Mouse (Mus musculus): ENCODE results near the gene Plpp4.

The Plpp4 gene

DNA sequence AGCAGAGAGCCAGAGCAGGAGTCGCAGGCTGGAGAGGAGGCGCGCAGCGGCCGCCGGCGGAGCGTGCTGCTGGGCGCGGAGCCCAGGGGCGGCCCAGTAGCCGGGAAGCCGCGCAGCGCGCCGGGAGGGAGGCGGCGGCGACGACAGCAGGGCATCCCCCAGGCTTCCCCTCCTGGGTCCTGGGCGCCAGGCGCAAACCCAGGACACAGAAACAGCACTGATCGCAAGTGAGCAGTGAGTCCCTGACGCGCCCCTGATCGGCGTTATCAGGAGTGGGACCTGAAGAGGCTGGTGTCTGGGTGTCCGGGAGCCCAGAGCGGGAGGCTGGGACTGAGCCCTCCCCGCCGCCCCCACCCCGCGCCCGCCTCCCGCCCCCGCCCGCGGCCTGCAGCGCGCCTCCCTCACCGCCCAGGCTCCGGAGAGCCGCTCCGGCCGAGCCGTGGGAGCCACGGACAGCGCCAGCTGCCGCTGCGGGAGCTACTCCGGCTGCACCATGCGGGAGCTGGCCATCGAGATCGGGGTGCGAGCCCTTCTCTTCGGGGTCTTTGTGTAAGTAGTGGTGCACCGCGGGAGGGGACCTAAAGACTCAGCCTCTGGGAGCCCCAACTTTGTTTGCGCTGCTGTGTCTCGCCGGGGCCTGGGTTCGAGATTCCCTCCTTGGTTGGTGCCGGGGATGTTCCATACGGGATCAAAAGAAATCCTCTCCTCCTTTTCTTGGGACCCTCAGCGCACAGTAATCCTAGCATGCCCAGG, at the start of gene Plpp4:
Plpp4 (plus strand) TSS at position 411 of the 753 bp plus-strand sequence.
- in situ Hi-C loops (cut with MboI; ENCODE audit: low sequenced_read_pairs): no loop called here

DNA sequence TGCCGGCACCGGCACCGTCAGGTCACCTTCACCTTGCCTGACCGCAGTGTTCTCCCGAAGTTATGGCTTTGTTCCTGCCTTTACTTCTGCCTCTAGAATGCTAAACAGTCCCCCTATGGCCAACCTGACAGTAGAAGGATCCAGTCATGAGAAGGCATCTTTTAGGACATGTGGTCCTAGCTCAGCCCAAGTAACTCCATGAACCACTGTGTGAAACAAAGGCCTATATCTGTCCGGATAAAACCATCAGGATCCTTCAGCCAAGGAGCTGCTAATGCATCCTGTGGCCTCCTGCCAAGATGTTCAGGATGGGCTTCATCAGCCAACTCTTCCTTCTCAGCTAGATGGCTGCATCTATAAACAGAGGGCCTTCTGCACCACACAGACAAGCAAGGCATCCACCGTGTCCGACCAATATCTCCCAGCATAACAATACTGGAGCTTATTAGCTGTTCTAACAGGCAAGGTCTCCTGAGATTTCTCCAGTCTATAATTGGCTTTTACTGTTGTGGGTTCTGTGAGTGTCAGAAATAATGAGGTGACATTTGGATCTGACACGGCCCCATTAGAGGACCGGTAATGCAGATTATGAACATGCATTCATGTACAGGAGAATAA, 40.8 kb upstream of the Plpp4 start:
- in situ Hi-C loops (cut with MboI; ENCODE audit: low sequenced_read_pairs): no loop called here

DNA sequence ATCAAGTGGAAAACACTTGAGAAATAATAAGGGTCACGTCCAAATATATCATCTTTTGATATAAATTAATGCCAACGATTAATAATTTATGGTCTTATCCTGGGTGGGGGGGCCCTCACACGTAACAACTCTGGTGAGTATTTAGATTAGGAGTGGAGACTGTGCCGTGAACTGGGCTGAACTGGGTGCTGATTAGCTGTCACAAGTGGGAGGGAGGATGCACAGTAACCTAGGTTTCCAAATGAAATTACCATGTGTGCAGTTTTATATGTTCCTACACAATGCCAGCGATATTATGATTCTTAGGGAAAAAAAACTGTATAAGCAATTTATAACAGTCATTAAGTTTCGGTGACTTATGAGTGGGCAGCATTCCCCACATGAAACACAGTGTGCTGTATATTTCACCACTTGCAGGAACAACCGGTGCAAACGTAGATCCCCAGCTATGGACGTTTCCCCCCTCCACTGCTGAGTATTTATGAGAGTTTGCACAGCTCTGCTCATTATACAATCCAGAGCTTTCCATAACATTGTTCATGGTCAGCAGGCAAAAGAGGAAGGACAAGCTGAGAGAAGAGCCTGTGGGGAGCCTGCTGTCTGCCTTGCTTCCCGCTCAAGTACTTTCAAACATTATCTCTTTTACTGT, 40.2 kb upstream of the Plpp4 start:
- in situ Hi-C loops (cut with MboI; ENCODE audit: low sequenced_read_pairs): no loop called here

DNA sequence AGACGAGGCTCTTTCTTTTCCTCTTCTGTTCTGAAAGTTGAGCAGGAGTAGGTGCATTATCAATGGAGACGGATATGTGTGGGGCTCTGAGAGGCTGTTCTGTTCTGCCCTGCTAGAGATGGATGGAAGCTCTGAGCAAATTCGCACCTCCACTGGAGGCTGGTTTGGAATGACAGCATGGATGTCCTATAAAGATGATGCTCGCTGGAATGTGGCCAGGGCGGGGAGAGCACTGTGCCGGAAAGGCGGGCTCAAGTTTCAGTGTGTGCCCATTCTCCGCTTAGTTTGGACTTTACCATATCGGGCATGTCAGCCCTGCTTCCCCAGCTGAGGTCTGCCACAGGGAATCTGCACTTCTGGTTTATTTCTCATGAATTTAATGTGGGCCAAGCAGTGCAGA, 35.9 kb upstream of the Plpp4 start:
- in situ Hi-C loops (cut with MboI; ENCODE audit: low sequenced_read_pairs): no loop called here

DNA sequence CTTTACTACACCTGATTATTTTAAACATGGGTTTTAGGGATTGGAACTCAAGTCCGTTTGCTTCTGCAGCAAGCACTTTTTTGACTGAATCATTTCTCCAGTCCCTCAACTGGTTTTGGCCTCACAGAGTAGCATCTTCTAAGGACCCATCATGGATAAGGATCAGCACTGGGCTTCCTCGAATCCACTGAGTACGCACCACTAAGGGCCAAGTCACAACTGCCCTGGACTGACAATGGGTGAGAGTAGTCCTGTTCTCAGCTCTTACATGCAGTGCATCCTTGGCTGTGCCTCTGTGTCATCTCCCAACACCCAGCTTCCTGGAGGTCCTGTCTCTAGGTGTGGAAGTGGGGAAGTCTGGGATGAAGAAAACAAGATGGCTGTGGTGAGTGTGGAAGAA, 35.2 kb upstream of the Plpp4 start:
- in situ Hi-C loops (cut with MboI; ENCODE audit: low sequenced_read_pairs): no loop called here

DNA sequence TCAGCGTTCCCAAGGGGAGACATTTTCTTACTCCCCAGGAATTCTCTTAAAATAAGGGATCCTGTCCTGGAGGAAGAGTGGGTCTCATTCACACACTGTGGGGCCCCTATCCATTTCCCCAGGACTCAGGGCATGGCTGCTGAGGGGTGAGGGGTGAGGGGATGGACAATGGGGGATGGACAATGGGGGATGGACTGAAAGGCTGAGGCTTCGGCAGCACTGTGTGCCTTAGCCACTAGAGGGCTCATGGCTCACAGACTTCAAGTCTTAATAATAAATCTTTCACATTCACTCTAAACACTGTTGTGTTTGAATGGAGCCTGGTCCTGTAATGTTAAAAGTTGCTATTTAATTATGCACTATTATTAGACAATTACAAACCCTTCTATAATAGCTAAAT, 21.4 kb upstream of the Plpp4 start:
- in situ Hi-C loops (cut with MboI; ENCODE audit: low sequenced_read_pairs): no loop called here

DNA sequence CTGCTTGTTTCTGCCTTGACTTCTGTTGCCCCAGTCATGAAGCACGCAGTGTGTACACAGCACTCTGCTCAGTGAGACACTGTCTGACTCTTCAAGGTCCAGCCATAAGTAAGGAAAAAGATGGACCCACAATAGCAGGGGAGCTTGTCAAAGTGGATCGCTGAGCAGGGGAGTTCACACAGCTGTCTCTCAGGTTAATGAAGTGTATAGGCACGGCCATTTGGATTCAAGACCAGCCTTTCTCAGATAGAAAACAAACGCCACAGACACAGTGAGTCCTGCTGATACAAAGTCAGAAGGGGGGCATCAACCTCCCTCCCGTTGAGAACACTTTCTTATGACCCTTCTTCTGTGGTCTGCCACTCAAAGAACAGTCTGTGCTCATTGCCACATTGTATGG, 20.8 kb upstream of the Plpp4 start:
- in situ Hi-C loops (cut with MboI; ENCODE audit: low sequenced_read_pairs): no loop called here

DNA sequence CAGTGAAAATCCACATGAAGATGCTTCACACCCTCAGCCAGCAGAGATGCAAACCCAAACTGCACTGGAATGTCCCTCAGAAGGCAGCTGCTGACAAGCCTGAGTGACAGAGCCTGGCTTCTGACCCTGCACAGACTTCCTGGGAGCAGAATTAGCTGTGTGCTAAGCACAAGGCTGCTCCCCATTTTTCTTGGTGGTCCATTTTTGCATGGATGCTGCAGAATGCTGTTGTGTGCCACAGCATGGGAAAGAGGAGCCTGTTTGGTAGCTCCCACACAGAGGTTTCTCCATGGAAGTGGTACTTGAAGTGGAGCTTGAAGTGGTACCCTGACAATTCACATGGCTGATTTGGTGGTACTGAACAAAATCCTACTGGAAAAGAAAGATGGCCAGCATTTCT, 5.8 kb upstream of the Plpp4 start:
- in situ Hi-C loops (cut with MboI; ENCODE audit: low sequenced_read_pairs): no loop called here

DNA sequence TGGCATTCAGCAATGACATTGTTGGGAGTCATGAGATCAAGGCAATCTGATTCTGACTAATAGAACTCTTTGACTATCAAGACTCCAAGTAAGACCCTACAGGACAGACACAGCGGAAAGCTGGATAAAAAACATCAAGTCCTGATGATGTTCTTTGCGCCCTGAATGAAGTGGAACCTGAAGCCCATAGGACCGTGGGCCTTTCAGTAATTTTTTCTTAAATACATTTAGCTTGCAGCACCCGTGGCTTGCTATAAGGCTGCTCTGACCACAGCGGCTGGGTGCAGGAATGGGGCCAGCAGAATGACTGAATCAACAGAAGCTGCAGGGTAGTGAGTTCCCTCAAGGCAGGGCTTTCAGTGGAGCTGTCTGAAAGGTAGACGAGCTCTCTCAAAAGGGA, 3.4 kb upstream of the Plpp4 start:
- in situ Hi-C loops (cut with MboI; ENCODE audit: low sequenced_read_pairs): no loop called here

DNA sequence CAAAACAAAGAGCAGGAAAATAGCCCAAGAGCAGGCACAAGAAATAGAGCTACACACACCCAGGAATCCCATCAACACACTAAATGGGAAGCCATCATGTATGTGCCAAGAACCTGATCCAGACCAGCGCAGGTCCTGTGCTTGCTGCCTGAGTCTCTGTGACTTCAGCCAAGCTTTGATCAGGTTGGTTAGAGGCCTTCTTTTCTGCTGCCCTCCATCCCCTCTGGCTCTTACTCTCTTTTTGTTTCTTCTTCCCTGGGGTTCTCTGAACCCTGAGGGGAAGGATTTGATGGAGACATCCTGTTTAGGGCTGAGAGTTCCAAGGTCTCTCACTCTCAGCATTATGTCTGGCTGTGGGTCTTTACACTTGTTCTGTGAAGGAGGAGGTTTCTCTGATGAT, 2.7 kb upstream of the Plpp4 start:
- in situ Hi-C loops (cut with MboI; ENCODE audit: low sequenced_read_pairs): no loop called here

DNA sequence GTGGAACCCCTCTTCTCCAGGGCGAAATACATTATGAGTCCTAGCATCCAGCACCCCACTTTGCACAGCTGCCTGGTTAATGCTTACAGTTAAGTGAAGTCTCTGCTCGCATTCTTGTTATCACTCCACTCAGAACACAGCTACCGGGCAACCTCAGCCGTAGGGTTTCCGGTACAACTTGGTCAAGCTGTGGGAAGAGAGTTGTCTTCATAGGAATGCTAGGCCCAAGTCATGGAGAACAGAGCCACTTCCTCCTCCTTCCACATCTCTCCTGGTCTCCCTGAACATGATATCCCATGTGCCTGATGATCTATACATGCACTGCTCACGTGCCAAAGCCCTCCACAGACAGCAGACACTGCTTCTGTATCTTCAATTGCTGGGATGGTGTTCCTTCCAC, 1.4 kb upstream of the Plpp4 start:
- in situ Hi-C loops (cut with MboI; ENCODE audit: low sequenced_read_pairs): no loop called here

DNA sequence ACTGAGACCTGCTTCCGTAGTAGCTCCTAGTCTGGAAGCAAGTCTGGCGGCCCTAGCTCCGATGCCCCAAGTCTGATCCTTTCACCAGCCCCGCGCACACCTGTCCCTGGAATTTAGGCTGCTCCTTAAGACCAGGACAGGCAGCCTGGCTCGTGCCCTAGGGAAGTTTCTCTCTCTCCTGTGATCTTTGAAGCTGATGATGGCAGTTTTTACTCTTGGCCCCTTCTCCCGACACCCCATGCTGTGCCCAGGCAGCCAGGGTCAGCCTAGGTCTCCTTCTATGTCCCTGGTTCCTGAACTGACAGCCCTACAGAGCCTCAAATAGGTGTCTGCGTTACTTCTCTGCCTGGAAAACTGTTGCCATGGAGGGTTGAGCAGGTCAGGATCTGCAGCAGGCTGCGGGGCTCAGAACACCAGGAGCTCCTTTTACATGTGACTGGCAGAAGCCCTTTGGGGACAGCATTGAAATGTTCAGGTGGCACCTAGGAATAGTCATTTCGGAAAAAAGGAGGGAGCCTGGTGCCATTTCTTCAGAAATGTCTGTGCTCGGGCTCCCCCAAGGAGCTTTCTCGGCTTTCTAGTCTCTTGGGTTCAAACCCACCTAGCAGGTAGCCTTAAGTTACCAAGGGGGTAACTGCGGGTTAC, 665 bp downstream of the Plpp4 start:
- in situ Hi-C loops (cut with MboI; ENCODE audit: low sequenced_read_pairs): no loop called here

DNA sequence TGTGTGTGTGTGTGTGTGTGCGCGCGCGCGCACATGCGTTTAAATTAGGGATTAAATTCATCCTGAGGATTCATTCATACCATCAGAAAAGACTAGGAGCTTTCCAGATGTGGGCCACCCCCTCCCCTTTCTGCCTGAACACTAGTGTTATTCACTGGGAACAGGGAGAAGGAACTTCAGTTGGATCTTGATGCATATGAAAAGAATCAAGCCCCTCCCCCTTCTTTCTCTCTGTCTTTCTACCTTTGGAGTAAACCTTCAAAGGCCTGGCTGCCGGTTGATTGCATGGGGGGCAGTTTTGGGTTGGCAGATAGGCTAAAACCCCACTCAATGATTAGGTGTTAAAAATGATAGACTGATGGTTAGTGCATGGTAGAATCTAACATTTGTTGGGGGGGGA, 1.5 kb downstream of the Plpp4 start:
- in situ Hi-C loops (cut with MboI; ENCODE audit: low sequenced_read_pairs): no loop called here

DNA sequence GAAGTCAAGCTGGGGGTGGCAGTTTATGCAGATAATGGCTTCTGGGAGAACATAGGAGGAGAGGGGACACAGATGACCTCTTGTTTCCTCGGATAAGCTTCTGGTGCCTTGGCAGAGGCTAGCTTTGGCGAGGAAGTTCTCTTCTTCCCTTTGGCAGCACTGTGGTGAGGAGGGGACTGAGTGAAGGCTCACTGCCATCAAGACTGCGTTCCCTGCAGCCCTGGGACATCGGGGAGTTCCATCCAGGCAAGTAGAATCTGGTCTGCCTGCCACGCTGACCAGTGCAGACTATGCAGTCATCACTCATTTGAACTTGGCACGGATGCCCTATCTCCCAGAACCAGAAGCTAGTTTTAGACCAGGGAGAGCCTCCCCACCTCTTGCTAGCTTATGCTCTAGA, 2.4 kb downstream of the Plpp4 start:
- in situ Hi-C loops (cut with MboI; ENCODE audit: low sequenced_read_pairs): no loop called here

DNA sequence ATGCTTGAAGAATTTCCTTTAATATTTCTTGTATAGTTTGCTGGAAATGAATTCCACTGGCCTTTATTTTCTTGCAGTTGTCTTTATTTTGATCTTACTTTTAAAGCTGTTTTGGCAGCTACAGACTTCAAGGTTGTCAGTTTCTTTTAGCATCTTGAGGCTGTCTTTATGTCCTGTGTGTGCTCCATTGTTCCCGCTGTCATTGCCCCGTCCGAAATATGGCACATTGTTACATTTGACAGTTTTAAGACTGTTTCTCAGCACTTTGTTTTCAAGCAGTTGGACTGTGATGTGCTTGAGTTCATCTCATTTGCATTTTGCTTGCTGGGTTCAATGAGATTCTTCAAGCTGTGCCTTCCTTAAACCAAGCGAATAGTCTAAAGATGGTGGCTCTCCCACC, 17.0 kb downstream of the Plpp4 start:
- in situ Hi-C loops (cut with MboI; ENCODE audit: low sequenced_read_pairs): no loop called here

DNA sequence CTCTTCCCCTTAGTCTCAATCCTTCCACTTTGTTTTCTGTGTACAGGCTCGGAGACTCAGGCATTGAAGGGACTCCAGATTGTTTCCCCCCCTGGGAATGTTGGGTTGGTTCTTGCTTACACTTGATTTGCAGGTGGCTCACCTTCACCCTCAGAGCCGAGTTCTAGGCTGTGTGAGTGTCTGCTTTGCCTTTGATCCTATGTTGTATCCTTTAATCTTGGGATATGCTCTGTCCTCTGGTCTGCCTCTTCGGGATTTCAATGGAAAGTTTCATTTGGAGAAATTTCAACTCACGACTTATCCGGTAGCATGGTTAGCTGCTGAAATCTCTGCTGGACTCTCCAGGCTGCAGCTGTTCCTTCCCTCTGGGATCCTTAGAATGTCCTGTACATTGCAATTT, 17.9 kb downstream of the Plpp4 start:
- in situ Hi-C loops (cut with MboI; ENCODE audit: low sequenced_read_pairs): no loop called here

DNA sequence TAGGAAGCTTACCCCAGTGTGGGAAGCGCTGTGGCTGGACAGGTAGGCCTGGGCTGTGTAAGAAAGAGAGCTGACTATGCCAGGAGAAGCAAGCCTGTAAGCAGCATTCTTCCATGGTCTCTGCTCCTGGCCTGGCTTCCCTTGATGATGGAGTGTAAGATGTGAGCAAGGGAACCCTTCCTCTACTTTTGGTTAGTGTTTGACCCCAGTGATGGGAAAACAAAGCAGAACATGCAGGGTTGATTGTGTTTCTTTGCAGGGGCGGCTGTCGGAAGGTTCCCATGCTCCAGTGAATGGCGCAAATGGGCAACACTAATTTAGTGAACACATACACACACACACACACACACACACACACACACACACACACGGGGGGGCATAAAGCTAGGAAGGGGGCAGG, 20.9 kb downstream of the Plpp4 start:
- in situ Hi-C loops (cut with MboI; ENCODE audit: low sequenced_read_pairs): no loop called here

DNA sequence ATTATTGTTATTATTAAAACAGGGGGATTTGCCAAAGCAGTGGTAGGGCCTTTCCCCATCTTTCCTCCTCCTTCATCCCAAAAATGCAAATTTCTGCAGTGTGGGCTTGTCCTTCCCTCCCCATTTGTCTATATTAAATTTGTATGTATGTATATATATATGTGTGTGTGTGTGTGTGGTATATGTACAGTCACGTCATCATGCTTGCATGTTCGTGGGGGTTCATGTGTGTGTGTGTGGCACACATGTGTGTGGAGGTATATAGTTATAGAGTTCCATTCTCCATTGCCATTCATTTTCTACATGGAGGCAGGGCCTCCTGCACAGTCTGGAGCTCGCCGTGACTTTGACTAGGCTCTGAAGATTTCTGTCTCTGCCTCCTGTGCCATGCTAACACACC, 22.0 kb downstream of the Plpp4 start:
- in situ Hi-C loops (cut with MboI; ENCODE audit: low sequenced_read_pairs): no loop called here

DNA sequence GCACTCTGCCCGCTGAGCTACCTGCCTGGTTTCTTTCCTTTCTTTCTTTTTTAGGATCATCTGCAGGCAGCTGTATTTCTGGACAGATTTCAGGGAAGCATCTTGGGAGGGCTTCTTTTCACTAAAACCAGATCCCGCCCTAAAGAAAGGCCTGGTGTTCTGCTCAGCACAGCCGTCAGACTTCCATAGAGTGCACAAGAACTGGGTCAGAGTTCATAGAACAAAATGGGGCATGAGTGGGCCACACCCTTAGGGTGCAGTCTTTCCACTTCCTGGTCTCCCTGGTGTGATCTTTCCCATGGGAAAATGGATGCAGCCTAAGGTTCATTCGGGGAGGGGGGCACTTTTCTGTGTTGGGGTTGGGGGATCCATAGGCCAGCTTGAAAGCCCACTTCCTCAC, 22.4 kb downstream of the Plpp4 start:
- in situ Hi-C loops (cut with MboI; ENCODE audit: low sequenced_read_pairs): no loop called here

DNA sequence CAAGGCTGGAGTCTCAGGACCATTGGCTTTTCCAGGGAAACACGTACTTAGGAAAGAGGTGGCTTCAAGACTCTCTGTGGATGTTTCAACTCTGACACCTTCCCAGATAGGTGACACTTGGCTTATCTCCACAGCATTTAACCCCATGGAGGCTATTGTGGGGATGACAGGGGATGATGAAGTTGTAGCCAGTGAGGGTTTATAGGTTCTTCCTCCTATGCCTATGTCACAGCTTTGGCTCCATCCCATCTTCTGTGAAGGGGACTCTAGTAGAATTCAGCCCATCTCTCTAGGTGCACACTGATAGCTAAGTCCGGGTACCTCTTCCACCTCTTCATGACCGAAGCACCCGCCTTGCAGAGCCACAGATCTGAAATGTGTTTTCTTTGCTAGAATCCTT, 25.1 kb downstream of the Plpp4 start:
- in situ Hi-C loops (cut with MboI; ENCODE audit: low sequenced_read_pairs): no loop called here

DNA sequence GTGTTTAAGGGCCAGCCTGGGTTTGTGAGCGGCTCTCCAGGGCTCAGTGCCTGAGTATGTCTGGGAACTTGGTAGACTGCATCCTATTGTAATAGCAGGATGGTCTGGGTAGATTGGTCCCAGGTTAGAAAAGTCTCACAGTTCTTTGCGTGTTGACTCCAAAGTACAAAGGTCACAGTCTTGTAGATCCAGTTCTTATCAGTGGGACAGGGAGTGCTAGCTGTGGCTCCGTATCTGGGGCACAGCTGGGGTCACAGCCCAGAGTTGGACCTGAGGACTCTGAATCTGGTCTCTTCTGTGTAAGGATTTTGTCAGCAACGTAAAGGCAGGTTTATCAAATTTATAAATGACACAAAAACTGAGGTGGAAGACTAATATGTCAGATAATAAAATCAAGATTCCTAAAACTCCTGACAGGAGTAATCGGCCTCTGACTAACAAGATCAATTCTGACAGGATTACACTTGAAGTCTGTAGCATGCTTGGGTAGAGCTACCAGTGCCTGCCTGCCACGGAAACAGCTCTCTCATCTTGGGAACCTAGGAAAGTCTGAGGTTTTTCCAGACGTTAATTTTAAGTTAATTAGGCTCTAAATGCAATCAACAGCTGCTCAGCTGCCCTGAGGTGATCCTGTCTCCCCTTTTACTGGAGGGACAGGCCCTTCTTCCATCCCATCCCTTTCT, 28.5 kb downstream of the Plpp4 start:
- in situ Hi-C loops (cut with MboI; ENCODE audit: low sequenced_read_pairs): no loop called here
